Mouse (Mus musculus): ENCODE results near the gene Abo. TPM values are rescaled to one million over a fixed set of nuclear protein-coding genes. Genes with fewer than 3 reads are reported as not detected.
"Not testable (repeated sequence)": the region's sequence is repeated elsewhere in the genome, so short reads cannot be mapped to it uniquely, and the experiment has no call there.

The Abo gene
- not detected for total RNA-seq (2022)

- DNase-seq (ENCODE audit: low spot score in 2 of 2) = no peak
Observed at GRCm38 (mm10) chr2:26864879-26865278, at the start of gene Abo. Gene Abo (minus strand): TSS chr2:26864979.

GRCm38 (mm10) chr2:26914148-26914941 is 49.6 kb upstream of the Abo start:
- DNase-seq (ENCODE audit: low spot score in 2 of 2) = no peak

GRCm38 (mm10) chr2:26913416-26914147 is 48.8 kb upstream of the Abo start:
- DNase-seq (ENCODE audit: low spot score in 2 of 2) = no peak

GRCm38 (mm10) chr2:26912253-26912770 is 47.5 kb upstream of the Abo start:
- DNase-seq (ENCODE audit: low spot score in 2 of 2) = no peak

GRCm38 (mm10) chr2:26910994-26911765 is 46.4 kb upstream of the Abo start:
- DNase-seq (ENCODE audit: low spot score in 2 of 2) = peak in 1 of 2 experiments; percentile 46

GRCm38 (mm10) chr2:26910124-26910993 is 45.6 kb upstream of the Abo start, which contains the start of the genes Med22 and Rpl7a:
Gene Med22 (minus strand): TSS chr2:26910677.
Gene Rpl7a (plus strand): TSS chr2:26910764.
- DNase-seq (ENCODE audit: low spot score in 2 of 2) = peak; percentile 99 to 100

- DNase-seq (ENCODE audit: low spot score in 2 of 2) = no peak
Observed at GRCm38 (mm10) chr2:26909387-26909784, 44.6 kb upstream of the Abo start.

GRCm38 (mm10) chr2:26908710-26909386 is 44.1 kb upstream of the Abo start:
- DNase-seq (ENCODE audit: low spot score in 2 of 2) = peak in 1 of 2 experiments; percentile 4

- DNase-seq (ENCODE audit: low spot score in 2 of 2) = no peak
Observed at GRCm38 (mm10) chr2:26907109-26907508, 42.3 kb upstream of the Abo start.

- DNase-seq (ENCODE audit: low spot score in 2 of 2) = no peak
Observed at GRCm38 (mm10) chr2:26906431-26906830, 41.7 kb upstream of the Abo start.

GRCm38 (mm10) chr2:26905936-26906335 is 41.2 kb upstream of the Abo start:
- DNase-seq (ENCODE audit: low spot score in 2 of 2) = no peak

- DNase-seq (ENCODE audit: low spot score in 2 of 2) = no peak
Observed at GRCm38 (mm10) chr2:26903311-26903710, 38.5 kb upstream of the Abo start.

- DNase-seq (ENCODE audit: low spot score in 2 of 2) = peak; percentile 82 to 97
Observed at GRCm38 (mm10) chr2:26902467-26903220, 37.9 kb upstream of the Abo start, which contains the start of gene Surf6. Gene Surf6 (minus strand): TSS chr2:26902879.

- DNase-seq (ENCODE audit: low spot score in 2 of 2) = no peak
Observed at GRCm38 (mm10) chr2:26901834-26902400, 37.1 kb upstream of the Abo start.

- no peak for DNase-seq (ENCODE audit: low spot score in 2 of 2)
Observed at GRCm38 (mm10) chr2:26900731-26901130, 36.0 kb upstream of the Abo start.

GRCm38 (mm10) chr2:26895898-26896297 is 31.1 kb upstream of the Abo start:
- no peak for DNase-seq (ENCODE audit: low spot score in 2 of 2)

- DNase-seq (ENCODE audit: low spot score in 2 of 2) = not testable (repeated sequence)
Observed at GRCm38 (mm10) chr2:26886170-26886569, 21.4 kb upstream of the Abo start.

GRCm38 (mm10) chr2:26885541-26885940 is 20.8 kb upstream of the Abo start:
- not testable (repeated sequence) for DNase-seq (ENCODE audit: low spot score in 2 of 2)

GRCm38 (mm10) chr2:26878571-26878970 is 13.8 kb upstream of the Abo start:
- DNase-seq (ENCODE audit: low spot score in 2 of 2) = no peak
